Mouse (Mus musculus): ENCODE results near the gene Tsga10ip.

The Tsga10ip gene

DNA sequence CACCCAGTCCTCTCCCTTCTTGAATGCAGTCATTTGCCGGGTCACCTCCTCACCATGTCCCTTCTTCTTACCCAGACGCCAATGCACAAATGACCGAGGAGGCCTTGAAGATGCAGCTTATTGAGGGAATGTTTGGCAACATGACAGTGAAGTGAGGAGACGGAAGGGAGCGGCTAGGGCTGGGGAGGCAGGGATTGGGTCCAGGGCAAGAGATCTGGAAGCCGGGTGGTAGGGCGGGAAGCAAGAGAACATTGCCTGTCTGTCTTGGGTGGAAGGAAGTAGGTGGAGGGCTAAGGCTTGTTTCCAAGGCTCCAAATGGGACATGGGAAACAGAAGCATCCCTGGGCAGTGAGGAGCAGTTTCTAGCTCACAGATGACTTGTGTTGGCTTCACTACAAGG is 61.0 kb downstream of the Tsga10ip start:
- no peak for DNase-seq (ENCODE audit: low spot score)
